Mouse (Mus musculus) cortical plate, adult 2 months (tissue): ENCODE measurements around the gene Tbkbp1. TPM values are rescaled to one million over a fixed set of nuclear protein-coding genes. Genes with fewer than 3 reads are reported as not detected.

ENCODE experiments used
- H3K27ac ChIP-seq: fragments of 200-500 bp; 2 replicates; pipeline ENCODE4 v1.5.1; 2012; ENCODE audit warnings: low read length, control low read depth, inconsistent platforms; ENCODE audit not compliant: insufficient read depth
- H3K4me1 ChIP-seq: fragments of 200-500 bp; 2 replicates; pipeline ENCODE4 v1.6.1; 2011; ENCODE audit warnings: low read length; ENCODE audit not compliant: control insufficient read depth, insufficient read depth
- H3K4me3 ChIP-seq: fragments of 200-500 bp; 2 replicates; pipeline ENCODE4 v1.5.1; 2011; ENCODE audit warnings: mild to moderate bottlenecking, low read length, control low read depth; ENCODE audit not compliant: insufficient read depth
- CTCF ChIP-seq: fragments of 200-500 bp; IDR thresholded peaks from 2 replicates; pipeline ENCODE4 v1.5.1; 2011; ENCODE audit warnings: mild to moderate bottlenecking, control low read depth, low read length; ENCODE audit not compliant: insufficient read depth; ENCODE audit errors: extremely low read depth
- POLR2A ChIP-seq: fragments of 200-500 bp; IDR thresholded peaks from 2 replicates; pipeline ENCODE4 v1.6.1; 2011; ENCODE audit warnings: mild to moderate bottlenecking, low read length, control low read depth; ENCODE audit not compliant: insufficient read depth; ENCODE audit errors: extremely low read depth
- polyA plus RNA-seq: library from polyadenylated mRNA; depleted of rRNA; stranded (reverse); fragments of >200 nt; gene quantifications from 2 replicates; pipeline ENCODE4 v1.2.3, GENCODE M21; 2012

Gene Tbkbp1
- polyA plus RNA-seq, 1 experiment: 54.5 TPM

GRCm38 (mm10) chr11:97131683-97132082, 19.6 kb downstream of the Tbkbp1 start:
- no peak overlapping the region for H3K27ac ChIP-seq
- H3K4me1 ChIP-seq: no peaks in the 10 kb centered on the region
- TF ChIP-seq POLR2A (no peak), CTCF (no peak)
- H3K4me3 ChIP-seq: no peak overlapping the region

GRCm38 (mm10) chr11:97130318-97130717, 21.0 kb downstream of the Tbkbp1 start:
- no peak overlapping the region for H3K4me3 ChIP-seq
- TF ChIP-seq CTCF: no peak
- no peak for TF ChIP-seq POLR2A
- H3K4me1 ChIP-seq: no peaks in the 10 kb centered on the region
- H3K27ac ChIP-seq: no peak overlapping the region

GRCm38 (mm10) chr11:97128956-97129355, 22.3 kb downstream of the Tbkbp1 start:
- Histone ChIP-seq H3K4me1 (no peaks in the 10 kb centered on the region), H3K4me3 (no peak overlapping the region), H3K27ac (no peak overlapping the region)
- TF ChIP-seq CTCF (no peak), POLR2A (no peak)

GRCm38 (mm10) chr11:97127470-97128223, 23.6 kb downstream of the Tbkbp1 start:
- Histone ChIP-seq H3K4me3 (peak overlapping the region; percentile 10; the same call in 1 of the 2 replicates), H3K27ac (no peak overlapping the region), H3K4me1 (no peaks in the 10 kb centered on the region)
- TF ChIP-seq POLR2A: no peak
- no peak for TF ChIP-seq CTCF

- Histone ChIP-seq H3K4me1 (no peaks in the 10 kb centered on the region), H3K27ac (no peak overlapping the region)
- TF ChIP-seq CTCF (no peak), POLR2A (no peak)
Observed at GRCm38 (mm10) chr11:97126645-97127468, 24.4 kb downstream of the Tbkbp1 start.

GRCm38 (mm10) chr11:97124266-97125036, 26.8 kb downstream of the Tbkbp1 start:
- H3K27ac ChIP-seq: no peak overlapping the region
- H3K4me1 ChIP-seq: no peaks in the 10 kb centered on the region
- H3K4me3 ChIP-seq: no peak overlapping the region
- TF ChIP-seq CTCF (no peak), POLR2A (no peak)

More at GRCm38 (mm10) chr11:97126645-97127468, 24.4 kb downstream of the Tbkbp1 start:
- peak overlapping the region; percentile 10; the same call in 1 of the 2 replicates for H3K4me3 ChIP-seq

GRCm38 (mm10) chr11:97123282-97123890, 27.9 kb downstream of the Tbkbp1 start:
- no peak for TF ChIP-seq CTCF
- TF ChIP-seq POLR2A: no peak
- H3K4me1 ChIP-seq: no peaks in the 10 kb centered on the region
- no peak overlapping the region for H3K27ac ChIP-seq
- no peak overlapping the region for H3K4me3 ChIP-seq

- TF ChIP-seq CTCF: no peak
- TF ChIP-seq POLR2A: no peak
- H3K27ac ChIP-seq: no peak overlapping the region
- no peak overlapping the region for H3K4me3 ChIP-seq
- no peaks in the 10 kb centered on the region for H3K4me1 ChIP-seq
Observed at GRCm38 (mm10) chr11:97120641-97121040, 30.7 kb downstream of the Tbkbp1 start.

- H3K4me3 ChIP-seq: no peak overlapping the region
- no peak for TF ChIP-seq POLR2A
- TF ChIP-seq CTCF: no peak
- H3K27ac ChIP-seq: no peak overlapping the region
- H3K4me1 ChIP-seq: no peaks in the 10 kb centered on the region
Observed at GRCm38 (mm10) chr11:97120221-97120620, 31.1 kb downstream of the Tbkbp1 start.

GRCm38 (mm10) chr11:97115797-97116196, 35.5 kb downstream of the Tbkbp1 start:
- TF ChIP-seq CTCF: no peak
- no peak for TF ChIP-seq POLR2A
- no peak overlapping the region for H3K27ac ChIP-seq
- no peak overlapping the region for H3K4me3 ChIP-seq
- H3K4me1 ChIP-seq: no peaks in the 10 kb centered on the region
